Mouse (Mus musculus): ENCODE data around the gene Cops7a. TPM values are rescaled to one million over a fixed set of nuclear protein-coding genes. Genes with fewer than 3 reads are reported as not detected.

Cops7a gene
- total and polyA plus RNA-seq, 2 experiments from 2014 or later = 134 to 241 TPM

DNA sequence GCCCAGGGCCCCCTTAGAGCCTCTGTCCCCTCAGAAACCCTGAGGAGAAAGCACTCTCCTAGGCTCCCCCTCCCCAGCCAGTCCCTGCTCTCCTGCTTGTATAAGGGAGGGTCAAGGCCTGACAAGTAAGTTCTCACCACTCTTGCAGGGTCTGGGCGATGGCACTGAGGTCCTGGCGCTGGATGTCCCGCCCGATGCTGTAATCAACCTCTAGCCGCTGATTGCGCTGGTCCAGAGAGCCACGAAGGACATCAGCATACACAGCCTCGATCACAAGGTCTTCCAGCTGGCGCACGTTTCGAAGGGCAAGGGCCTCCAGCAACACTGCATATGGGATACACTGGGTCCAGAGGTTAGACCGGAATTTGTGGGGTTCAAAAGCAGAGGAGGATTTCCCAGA, 4.3 kb downstream of the Cops7a start:
- Histone ChIP-seq H3K27ac (ENCODE audit: low read depth) (no peak overlapping the region), H3K4me1 (ENCODE audit: control insufficient read depth, insufficient read depth) (peaks cover 11% of the 10 kb centered on the region), H3K4me3 (ENCODE audit: low read depth, low read length) (no peak overlapping the region), H3K9me3 (replicated peaks; ENCODE audit: control insufficient read depth, low read length) (no peaks in the 10 kb centered on the region), H3K27me3 (ENCODE audit: control insufficient read depth, insufficient read depth, low read length) (no peaks in the 10 kb centered on the region), H3K4me2 (ENCODE audit: low read depth, low read length) (no peak overlapping the region), H3K9ac (replicated peaks; ENCODE audit: low read depth, low read length) (no peak overlapping the region), H3K36me3 (replicated peaks; ENCODE audit: control insufficient read depth, insufficient read depth, low read length) (peaks cover 47% of the 10 kb centered on the region)
- 91% methylated on average over 12 of the region's 12 CpGs for WGBS
- TF ChIP-seq EP300 (IDR thresholded peaks at IDR 0.05; ENCODE audit: low read depth) (no peak), CTCF (IDR thresholded peaks at IDR 0.05; ENCODE audit: low read depth) (no peak)
- no peak for DNase-seq (ENCODE audit: low spot score)
- ATAC-seq (ENCODE audit: insufficient read depth, low read depth) = no peak

GRCm38 (mm10) chr6:124959960-124960359, 5.4 kb downstream of the Cops7a start:
- Histone ChIP-seq H3K4me3 (ENCODE audit: low read depth, low read length) (no peak overlapping the region), H3K36me3 (replicated peaks; ENCODE audit: control insufficient read depth, insufficient read depth, low read length) (peaks cover 47% of the 10 kb centered on the region), H3K9me3 (replicated peaks; ENCODE audit: control insufficient read depth, low read length) (no peaks in the 10 kb centered on the region), H3K9ac (replicated peaks; ENCODE audit: low read depth, low read length) (no peak overlapping the region), H3K27me3 (ENCODE audit: control insufficient read depth, insufficient read depth, low read length) (no peaks in the 10 kb centered on the region), H3K4me1 (ENCODE audit: control insufficient read depth, insufficient read depth) (peaks cover 8% of the 10 kb centered on the region), H3K27ac (ENCODE audit: low read depth) (no peak overlapping the region), H3K4me2 (ENCODE audit: low read depth, low read length) (no peak overlapping the region)
- no peak for ATAC-seq (ENCODE audit: insufficient read depth, low read depth)
- no peak for DNase-seq (ENCODE audit: low spot score)
- TF ChIP-seq CTCF (IDR thresholded peaks at IDR 0.05; ENCODE audit: low read depth) = no peak
- TF ChIP-seq EP300 (IDR thresholded peaks at IDR 0.05; ENCODE audit: low read depth) = no peak
- WGBS = 91% methylated on average over 13 of the region's 13 CpGs

- 87% methylated on average over 3 of the region's 3 CpGs for WGBS
- ATAC-seq (ENCODE audit: insufficient read depth, low read depth) = no peak
These were observed 7.2 kb downstream of the Cops7a start for GRCm38 (mm10) chr6:124958127-124958526.

DNA sequence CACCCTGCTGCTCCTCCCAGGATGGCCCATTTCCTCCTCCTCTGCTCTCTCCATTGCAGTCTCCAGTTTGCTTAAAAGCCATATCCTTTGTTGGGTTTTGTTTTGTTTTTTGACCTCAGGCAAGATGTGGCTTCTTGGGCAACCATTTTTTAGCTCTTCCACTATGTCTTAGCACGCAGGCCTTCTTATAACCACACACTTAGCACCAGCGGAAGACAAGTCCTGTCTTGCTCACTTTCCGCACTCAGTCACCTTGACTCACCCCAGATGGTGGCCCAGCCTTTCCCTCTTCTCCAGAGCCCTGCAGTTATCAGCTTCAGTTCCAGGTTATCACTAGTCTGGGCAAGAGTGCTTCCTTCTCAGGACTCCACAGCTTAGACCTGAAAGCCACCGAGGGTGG, 10.1 kb downstream of the Cops7a start:
- Histone ChIP-seq H3K9ac (replicated peaks; ENCODE audit: low read depth, low read length) (no peak overlapping the region), H3K9me3 (replicated peaks; ENCODE audit: control insufficient read depth, low read length) (no peaks in the 10 kb centered on the region), H3K4me2 (ENCODE audit: low read depth, low read length) (no peak overlapping the region), H3K27ac (ENCODE audit: low read depth) (no peak overlapping the region), H3K4me3 (ENCODE audit: low read depth, low read length) (no peak overlapping the region), H3K36me3 (replicated peaks; ENCODE audit: control insufficient read depth, insufficient read depth, low read length) (peaks cover 32% of the 10 kb centered on the region), H3K4me1 (ENCODE audit: control insufficient read depth, insufficient read depth) (no peaks in the 10 kb centered on the region), H3K27me3 (ENCODE audit: control insufficient read depth, insufficient read depth, low read length) (no peaks in the 10 kb centered on the region)
- ATAC-seq (ENCODE audit: insufficient read depth, low read depth) = no peak
- 88% methylated on average over 4 of the region's 4 CpGs for WGBS
- TF ChIP-seq CTCF (IDR thresholded peaks at IDR 0.05; ENCODE audit: low read depth) (no peak), EP300 (IDR thresholded peaks at IDR 0.05; ENCODE audit: low read depth) (no peak)
- no peak for DNase-seq (ENCODE audit: low spot score)

More at GRCm38 (mm10) chr6:124958127-124958526, 7.2 kb downstream of the Cops7a start:
- Histone ChIP-seq H3K27me3 (ENCODE audit: control insufficient read depth, insufficient read depth, low read length) (no peaks in the 10 kb centered on the region), H3K9ac (replicated peaks; ENCODE audit: low read depth, low read length) (no peak overlapping the region), H3K27ac (ENCODE audit: low read depth) (no peak overlapping the region), H3K9me3 (replicated peaks; ENCODE audit: control insufficient read depth, low read length) (no peaks in the 10 kb centered on the region), H3K36me3 (replicated peaks; ENCODE audit: control insufficient read depth, insufficient read depth, low read length) (peaks cover 47% of the 10 kb centered on the region), H3K4me2 (ENCODE audit: low read depth, low read length) (no peak overlapping the region), H3K4me1 (ENCODE audit: control insufficient read depth, insufficient read depth) (no peaks in the 10 kb centered on the region), H3K4me3 (ENCODE audit: low read depth, low read length) (no peak overlapping the region)
- no peak for TF ChIP-seq EP300 (IDR thresholded peaks at IDR 0.05; ENCODE audit: low read depth)
- TF ChIP-seq CTCF (IDR thresholded peaks at IDR 0.05; ENCODE audit: low read depth) = no peak
- no peak for DNase-seq (ENCODE audit: low spot score)

GRCm38 (mm10) chr6:124953991-124954715, 11.2 kb downstream of the Cops7a start:
- Histone ChIP-seq H3K4me1 (ENCODE audit: control insufficient read depth, insufficient read depth) (no peaks in the 10 kb centered on the region), H3K4me3 (ENCODE audit: low read depth, low read length) (no peak overlapping the region), H3K27ac (ENCODE audit: low read depth) (no peak overlapping the region), H3K9ac (replicated peaks; ENCODE audit: low read depth, low read length) (no peak overlapping the region), H3K9me3 (replicated peaks; ENCODE audit: control insufficient read depth, low read length) (no peaks in the 10 kb centered on the region), H3K36me3 (replicated peaks; ENCODE audit: control insufficient read depth, insufficient read depth, low read length) (peaks cover 22% of the 10 kb centered on the region), H3K4me2 (ENCODE audit: low read depth, low read length) (no peak overlapping the region), H3K27me3 (ENCODE audit: control insufficient read depth, insufficient read depth, low read length) (no peaks in the 10 kb centered on the region)
- WGBS = 91% methylated on average over 2 of the region's 2 CpGs
- no peak for ATAC-seq (ENCODE audit: insufficient read depth, low read depth)
- TF ChIP-seq CTCF (IDR thresholded peaks at IDR 0.05; ENCODE audit: low read depth) (no peak), EP300 (IDR thresholded peaks at IDR 0.05; ENCODE audit: low read depth) (no peak)
- no peak for DNase-seq (ENCODE audit: low spot score)

DNA sequence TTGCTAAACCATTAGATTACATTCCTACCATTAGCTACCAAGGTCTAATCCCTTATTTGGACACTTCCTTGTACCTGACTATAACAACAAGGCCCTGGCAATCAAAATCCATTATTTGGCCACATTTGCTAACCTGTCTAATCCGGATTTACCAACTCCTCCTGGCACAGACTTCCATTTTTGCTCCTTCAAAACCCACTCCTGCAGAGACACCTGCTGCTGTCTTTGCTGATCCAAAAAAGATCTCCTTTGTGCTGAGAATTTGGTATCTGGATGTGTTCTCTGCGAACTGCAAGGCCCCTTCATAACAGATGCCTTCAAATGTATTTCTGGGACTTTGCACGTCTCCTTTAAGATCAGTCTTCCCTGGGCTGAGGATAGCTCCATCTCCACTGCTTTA, 21.8 kb downstream of the Cops7a start:
- H3K4me1 ChIP-seq (ENCODE audit: control insufficient read depth, insufficient read depth) = no peaks in the 10 kb centered on the region
- no peaks in the 10 kb centered on the region for H3K9me3 ChIP-seq (replicated peaks; ENCODE audit: control insufficient read depth, low read length)
- DNase-seq (ENCODE audit: low spot score) (no peak), ATAC-seq (ENCODE audit: insufficient read depth, low read depth) (no peak)
- no peak overlapping the region for H3K27ac ChIP-seq (ENCODE audit: low read depth)
- TF ChIP-seq EP300 (IDR thresholded peaks at IDR 0.05; ENCODE audit: low read depth) = no peak
- no peak for TF ChIP-seq CTCF (IDR thresholded peaks at IDR 0.05; ENCODE audit: low read depth)
- no peak overlapping the region for H3K9ac ChIP-seq (replicated peaks; ENCODE audit: low read depth, low read length)
- 0 out of 2 replicates have a peak, but pooled peaks cover 5% of the 10 kb centered on the region for H3K36me3 ChIP-seq (replicated peaks; ENCODE audit: control insufficient read depth, insufficient read depth, low read length)
- WGBS = 76% methylated on average over 3 of the region's 3 CpGs
- H3K4me3 ChIP-seq (ENCODE audit: low read depth, low read length) = no peak overlapping the region
- no peaks in the 10 kb centered on the region for H3K27me3 ChIP-seq (ENCODE audit: control insufficient read depth, insufficient read depth, low read length)
- no peak overlapping the region for H3K4me2 ChIP-seq (ENCODE audit: low read depth, low read length)
